Comparison of ENCODE assay signal across 25 mouse cellular contexts in the genomic region with DNA sequence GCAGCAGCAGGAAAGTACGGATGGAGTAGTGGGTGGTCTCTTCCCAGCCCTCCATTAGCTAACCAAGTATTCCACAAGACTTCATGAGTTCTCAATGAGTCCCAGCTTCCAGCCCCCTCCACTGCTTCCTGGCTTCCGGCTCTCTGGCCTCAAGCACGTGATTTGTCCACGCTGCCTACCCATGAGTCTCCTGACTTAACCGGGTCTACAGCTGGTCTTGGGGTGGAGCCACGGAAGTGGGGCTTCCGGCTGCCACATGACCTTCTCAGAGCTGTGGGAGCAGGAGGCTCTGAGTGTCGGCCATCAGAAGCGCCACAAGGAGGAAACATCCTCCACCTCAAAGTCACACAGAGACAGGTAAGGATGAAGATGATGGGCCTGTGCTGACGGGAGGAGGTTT. TPM values are rescaled to one million over a fixed set of nuclear protein-coding genes. Genes with fewer than 3 reads are reported as not detected.
DNase-seq lines count a peak whose midpoint lies in the region; ATAC-seq lines count a peak whose summit lies in the region.
"Had no signal": no experiment of that assay in that cellular context is flagged by ENCODE, and none has a peak within 500 bp of the region (broad histone marks: within the 10 kb centered on the region; RNA-seq: fewer than 3 reads in every experiment).

No protein-coding gene starts in this region.

- DNase-seq in forebrain, embryonic 11.5 days (ENCODE audit: low spot score) = no peak
- DNase-seq in midbrain, embryonic 11.5 days (ENCODE audit: low spot score, missing footprints) = no peak
- DNase-seq in testis, postnatal 14 days (ENCODE audit: low spot score) = peak; percentile 16
- DNase-seq in testis, postnatal 10 days (ENCODE audit: low spot score) = no peak
- no peak for DNase-seq in lung, adult 18-20 months
- DNase-seq: adrenal gland, adult 2 months; adrenal gland, postnatal 36 days; gastrocnemius, postnatal 25 days; heart, adult 18-20 months; heart, postnatal 4 days; kidney, adult 2 months; kidney, postnatal 4 days; liver, postnatal 0 days; lung, postnatal 10 days; thymus, postnatal 14 days had no signal

- H3K36me3 ChIP-seq in forebrain, embryonic 13.5 days (ENCODE audit: poor library complexity, severe bottlenecking) = no peaks in the 10 kb centered on the region
- no peaks in the 10 kb centered on the region for H3K36me3 ChIP-seq in forebrain, embryonic 11.5 days (ENCODE audit: control insufficient read depth, insufficient read depth, low read length)
- no peaks in the 10 kb centered on the region for H3K36me3 ChIP-seq in midbrain, embryonic 12.5 days
- no peaks in the 10 kb centered on the region for H3K36me3 ChIP-seq in midbrain, embryonic 11.5 days (ENCODE audit: control insufficient read depth, insufficient read depth, low read length)
- H3K36me3 ChIP-seq: embryonic facial prominence, embryonic 10.5 days; embryonic facial prominence, embryonic 15.5 days; heart, embryonic 12.5 days; intestine, embryonic 15.5 days; liver, embryonic 12.5 days had no signal

- 74% methylated on average over 10 of the region's 10 CpGs for WGBS in forebrain, embryonic 13.5 days
- 73% methylated on average over 10 of the region's 10 CpGs for WGBS in forebrain, embryonic 11.5 days
- 72% methylated on average over 10 of the region's 10 CpGs for WGBS in midbrain, embryonic 12.5 days
- WGBS in midbrain, embryonic 11.5 days = 78% methylated on average over 10 of the region's 10 CpGs

- 0 out of 2 replicates have a peak, but pooled peaks cover 22% of the 10 kb centered on the region for H3K27me3 ChIP-seq in forebrain, embryonic 13.5 days
- no peaks in the 10 kb centered on the region for H3K27me3 ChIP-seq in forebrain, embryonic 11.5 days (ENCODE audit: control insufficient read depth, insufficient read depth, low read length)
- peaks cover 68% of the 10 kb centered on the region for H3K27me3 ChIP-seq in midbrain, embryonic 12.5 days
- H3K27me3 ChIP-seq in midbrain, embryonic 11.5 days (ENCODE audit: control insufficient read depth, insufficient read depth, low read length) = no peaks in the 10 kb centered on the region
- H3K27me3 ChIP-seq: embryonic facial prominence, embryonic 15.5 days; intestine, embryonic 15.5 days; liver, embryonic 12.5 days had no signal

- H3K4me3 ChIP-seq in forebrain, embryonic 13.5 days = no peak overlapping the region
- H3K4me3 ChIP-seq in forebrain, embryonic 11.5 days (ENCODE audit: low read depth, low read length) = no peak overlapping the region
- no peak overlapping the region for H3K4me3 ChIP-seq in midbrain, embryonic 12.5 days
- H3K4me3 ChIP-seq in midbrain, embryonic 11.5 days (ENCODE audit: low read depth, low read length) = no peak overlapping the region
- H3K4me3 ChIP-seq: embryonic facial prominence, embryonic 10.5 days; embryonic facial prominence, embryonic 15.5 days; heart, embryonic 12.5 days; intestine, embryonic 15.5 days; liver, embryonic 12.5 days had no signal

- no peak overlapping the region for H3K9ac ChIP-seq in forebrain, embryonic 13.5 days
- H3K9ac ChIP-seq in forebrain, embryonic 11.5 days (ENCODE audit: low read length) = no peak overlapping the region
- no peak overlapping the region for H3K9ac ChIP-seq in midbrain, embryonic 12.5 days (replicated peaks)
- no peak overlapping the region for H3K9ac ChIP-seq in midbrain, embryonic 11.5 days (ENCODE audit: low read length)
- H3K9ac ChIP-seq: embryonic facial prominence, embryonic 15.5 days; heart, embryonic 12.5 days; intestine, embryonic 15.5 days; liver, embryonic 12.5 days; liver, postnatal 0 days had no signal

- H3K9me3 ChIP-seq in forebrain, embryonic 13.5 days (replicated peaks) = no peaks in the 10 kb centered on the region
- H3K9me3 ChIP-seq in forebrain, embryonic 11.5 days (ENCODE audit: control insufficient read depth, low read length) = no peaks in the 10 kb centered on the region
- no peaks in the 10 kb centered on the region for H3K9me3 ChIP-seq in midbrain, embryonic 12.5 days
- H3K9me3 ChIP-seq in midbrain, embryonic 11.5 days (ENCODE audit: control insufficient read depth, low read length) = no peaks in the 10 kb centered on the region
- H3K9me3 ChIP-seq: embryonic facial prominence, embryonic 10.5 days; embryonic facial prominence, embryonic 15.5 days; heart, embryonic 12.5 days; intestine, embryonic 15.5 days; liver, embryonic 12.5 days had no signal

- no peak overlapping the region for H3K4me2 ChIP-seq in forebrain, embryonic 13.5 days
- H3K4me2 ChIP-seq in forebrain, embryonic 11.5 days (ENCODE audit: low read depth, low read length, severe bottlenecking) = no peak overlapping the region
- H3K4me2 ChIP-seq in midbrain, embryonic 12.5 days (replicated peaks) = no peak overlapping the region
- H3K4me2 ChIP-seq in midbrain, embryonic 11.5 days = no peak overlapping the region
- H3K4me2 ChIP-seq: embryonic facial prominence, embryonic 15.5 days; heart, embryonic 12.5 days; intestine, embryonic 15.5 days; liver, embryonic 12.5 days had no signal

- peak overlapping the region; percentile 25; the same call in 1 of the 2 replicates for H3K27ac ChIP-seq in forebrain, embryonic 13.5 days
- H3K27ac ChIP-seq in forebrain, embryonic 11.5 days (ENCODE audit: low read depth, low read length) = no peak overlapping the region
- H3K27ac ChIP-seq in midbrain, embryonic 12.5 days (replicated peaks) = no peak overlapping the region
- no peak overlapping the region for H3K27ac ChIP-seq in midbrain, embryonic 11.5 days (ENCODE audit: low read depth, low read length)
- H3K27ac ChIP-seq: embryonic facial prominence, embryonic 10.5 days; embryonic facial prominence, embryonic 15.5 days; intestine, embryonic 15.5 days; liver, embryonic 12.5 days; macrophage had no signal

- H3K4me1 ChIP-seq in forebrain, embryonic 13.5 days = peaks cover 12% of the 10 kb centered on the region; the same call in 1 of the 2 replicates
- H3K4me1 ChIP-seq in forebrain, embryonic 11.5 days (replicated peaks; ENCODE audit: control insufficient read depth, insufficient read depth, low read length) = no peaks in the 10 kb centered on the region
- H3K4me1 ChIP-seq in midbrain, embryonic 12.5 days = peaks cover 10% of the 10 kb centered on the region
- no peaks in the 10 kb centered on the region for H3K4me1 ChIP-seq in midbrain, embryonic 11.5 days (ENCODE audit: control insufficient read depth, insufficient read depth, low read length)
- H3K4me1 ChIP-seq: embryonic facial prominence, embryonic 10.5 days; heart, embryonic 12.5 days; intestine, embryonic 15.5 days; liver, embryonic 12.5 days had no signal

- ATAC-seq in forebrain, embryonic 13.5 days = peak; percentile 41
- no peak for ATAC-seq in forebrain, embryonic 11.5 days (replicated peaks; ENCODE audit: low FRiP score)
- 0 out of 2 replicates have a peak, but pooled peaks have one; percentile 19 for ATAC-seq in midbrain, embryonic 12.5 days (ENCODE audit: low FRiP score, low read depth)
- ATAC-seq in midbrain, embryonic 11.5 days (ENCODE audit: low FRiP score) = no peak
- ATAC-seq in megakaryocyte-erythroid progenitor cell, adult 5-6 weeks (replicated peaks; ENCODE audit: low FRiP score, low TSS enrichment, poor library complexity, severe bottlenecking) = no peak
- ATAC-seq: activated CD4-positive, CD25-positive, alpha-beta regulatory T cell, adult 4 months; intestine, embryonic 15.5 days; liver, embryonic 12.5 days; liver, postnatal 0 days had no signal

RNA-seq across cellular contexts. Expression of a gene that starts 27.6 kb away (rescaled TPM):
- polyA plus RNA-seq in forebrain, embryonic 13.5 days (2015; fragmentation: Nextera tagmentation; extraction: Ambion mirVana) = 82.9 and 86.8 TPM in 2 replicates
- 115 and 116 TPM in 2 replicates for polyA plus RNA-seq in forebrain, embryonic 11.5 days (2014; fragmentation: Nextera tagmentation; extraction: Ambion mirVana)
- polyA plus RNA-seq in midbrain, embryonic 12.5 days (2016; fragmentation: Nextera tagmentation; extraction: Ambion mirVana) = 96.1 and 104 TPM in 2 replicates
- polyA plus RNA-seq in midbrain, embryonic 11.5 days (2014; fragmentation: Nextera tagmentation; extraction: Ambion mirVana) = 124 and 128 TPM in 2 replicates
- 58.6 and 78.0 TPM in 2 replicates for total RNA-seq in megakaryocyte-erythroid progenitor cell, adult 5-6 weeks (2014; fragmentation: Nextera tagmentation)
- 45.1 and 62.6 TPM in 2 replicates for total RNA-seq in megakaryocyte-erythroid progenitor cell, adult 5-6 weeks (2017)

RNA-seq across cellular contexts. Expression of a gene that starts 45.5 kb away (rescaled TPM):
- 12.4 and 12.7 TPM in 2 replicates for polyA plus RNA-seq in forebrain, embryonic 13.5 days (2015; fragmentation: Nextera tagmentation; extraction: Ambion mirVana)
- polyA plus RNA-seq in forebrain, embryonic 11.5 days (2014; fragmentation: Nextera tagmentation; extraction: Ambion mirVana) = 13.0 and 14.1 TPM in 2 replicates
- polyA plus RNA-seq in midbrain, embryonic 12.5 days (2016; fragmentation: Nextera tagmentation; extraction: Ambion mirVana) = 10.3 and 10.7 TPM in 2 replicates
- polyA plus RNA-seq in midbrain, embryonic 11.5 days (2014; fragmentation: Nextera tagmentation; extraction: Ambion mirVana) = 10.5 and 12.0 TPM in 2 replicates
- 6.4 and 9.5 TPM in 2 replicates for total RNA-seq in megakaryocyte-erythroid progenitor cell, adult 5-6 weeks (2014; fragmentation: Nextera tagmentation)
- 11.8 and 15.0 TPM in 2 replicates for total RNA-seq in megakaryocyte-erythroid progenitor cell, adult 5-6 weeks (2017)

RNA-seq across cellular contexts. Expression of a gene that starts 45.6 kb away (rescaled TPM):
- 19.9 and 20.4 TPM in 2 replicates for polyA plus RNA-seq in forebrain, embryonic 13.5 days (2015; fragmentation: Nextera tagmentation; extraction: Ambion mirVana)
- polyA plus RNA-seq in forebrain, embryonic 11.5 days (2014; fragmentation: Nextera tagmentation; extraction: Ambion mirVana) = 22.6 and 24.9 TPM in 2 replicates
- 22.6 and 23.3 TPM in 2 replicates for polyA plus RNA-seq in midbrain, embryonic 12.5 days (2016; fragmentation: Nextera tagmentation; extraction: Ambion mirVana)
- polyA plus RNA-seq in midbrain, embryonic 11.5 days (2014; fragmentation: Nextera tagmentation; extraction: Ambion mirVana) = 18.7 and 19.0 TPM in 2 replicates
- total RNA-seq in megakaryocyte-erythroid progenitor cell, adult 5-6 weeks (2014; fragmentation: Nextera tagmentation) = 10.6 and 18.1 TPM in 2 replicates
- 6.0 and 8.4 TPM in 2 replicates for total RNA-seq in megakaryocyte-erythroid progenitor cell, adult 5-6 weeks (2017)

Comparison
In these comparisons a context has a peak if more than half of its experiments do, and no peak if none do; other contexts are left out.
1. ATAC-seq: peak in forebrain, embryonic 13.5 days (single experiment) and midbrain, embryonic 12.5 days (single experiment); none in forebrain, embryonic 11.5 days (single experiment), midbrain, embryonic 11.5 days (single experiment) and megakaryocyte-erythroid progenitor cell, adult 5-6 weeks (single experiment).